Mouse (Mus musculus) myocyte (in vitro differentiated cells): Measurements from ENCODE around the gene Rabep1.

Experiments
- CEBPB ChIP-seq: IDR thresholded peaks from 2 replicates; pipeline ENCODE4 v1.6.1; 2011; ENCODE audit warnings: mild to moderate bottlenecking, moderate library complexity; ENCODE audit not compliant: poor library complexity, insufficient read depth, severe bottlenecking
- E2F4 ChIP-seq: IDR thresholded peaks from one replicate; pipeline ENCODE4 v1.6.1; 2011; ENCODE audit warnings: mild to moderate bottlenecking, control low read depth, moderate library complexity; ENCODE audit not compliant: insufficient read depth
- MAX ChIP-seq: IDR thresholded peaks from one replicate; pipeline ENCODE4 v1.6.1; 2011; ENCODE audit warnings: low read depth, mild to moderate bottlenecking, control low read depth
- POLR2A ChIP-seq: IDR thresholded peaks from one replicate; pipeline ENCODE4 v1.6.1; 2011; ENCODE audit warnings: low read depth, mild to moderate bottlenecking, control low read depth, moderate library complexity; ENCODE audit not compliant: insufficient read length
- POLR2AphosphoS2 ChIP-seq: IDR thresholded peaks from one replicate; pipeline ENCODE4 v1.6.1; 2011; ENCODE audit warnings: low read depth, control low read depth; ENCODE audit not compliant: insufficient read length
- SRF ChIP-seq: IDR thresholded peaks from one replicate; pipeline ENCODE4 v1.6.1; 2011; ENCODE audit warnings: low read depth; ENCODE audit not compliant: control insufficient read depth, insufficient read length
- USF1 ChIP-seq: IDR thresholded peaks from one replicate; pipeline ENCODE4 v1.6.1; 2011; ENCODE audit warnings: low read depth, mild to moderate bottlenecking, control low read depth, moderate library complexity

- TF ChIP-seq POLR2A (no peak), MAX (no peak), CEBPB (no peak), POLR2AphosphoS2 (no peak), E2F4 (no peak), SRF (no peak), USF1 (no peak)
Observed at GRCm38 (mm10) chr11:70806697-70807096, 37.9 kb upstream of the Rabep1 start.
